Mouse (Mus musculus) liver, embryonic 14.5 days (tissue): ENCODE data around the gene Pdzd8. TPM values are rescaled to one million over a fixed set of nuclear protein-coding genes. Genes with fewer than 3 reads are reported as not detected.

Source experiments
- ATAC-seq: fragments of 200-750 bp; cut with Nextera tagmentation; 2 replicates; pipeline ENCODE4 v1.8.0; 2017; ENCODE audit warnings: moderate number of reproducible peaks, mild to moderate bottlenecking, moderate library complexity; ENCODE audit not compliant: insufficient read depth
- DNase-seq, 3 experiments: peaks; one replicate each; pipeline ENCODE4 v3.0.0-alpha.2; 2012 to 2013; ENCODE audit warnings: low read depth in 3 of 3, low spot score in 3 of 3
- H3K27ac ChIP-seq: fragments of 300-500 bp; sonication (generic); 2 replicates; pipeline ENCODE4 v1.5.1; 2014; ENCODE audit warnings: moderate library complexity, mild to moderate bottlenecking, control low read depth, inconsistent platforms
- H3K27me3 ChIP-seq: fragments of 300-500 bp; sonication (generic); 2 replicates; pipeline ENCODE4 v1.6.1; 2014; ENCODE audit warnings: mild to moderate bottlenecking, low read length, moderate library complexity; ENCODE audit not compliant: control insufficient read depth, insufficient read depth
- H3K36me3 ChIP-seq: fragments of 300-500 bp; sonication (generic); replicated peaks from 2 replicates; pipeline ENCODE4 v1.6.1; 2014; ENCODE audit warnings: low read depth; ENCODE audit not compliant: control insufficient read depth, insufficient read depth
- H3K4me1 ChIP-seq, 2 experiments: fragments of 200-500 bp in 1 of 2; fragments of 300-500 bp in 1 of 2; sonication (generic) in 1 of 2; replicated peaks; 2 replicates each; pipeline ENCODE4 v1.6.1; 2012 to 2014; ENCODE audit warnings: antibody characterized with exemption in 1 of 2, inconsistent platforms in 1 of 2, low read length in 1 of 2; ENCODE audit not compliant: control insufficient read depth in 2 of 2, insufficient read depth in 2 of 2
- H3K4me2 ChIP-seq: fragments of 300-500 bp; sonication (generic); 2 replicates; pipeline ENCODE4 v1.6.1; 2014; ENCODE audit warnings: low read depth, mild to moderate bottlenecking, control low read depth, moderate library complexity
- H3K4me3 ChIP-seq, 2 experiments: fragments of 200-500 bp in 1 of 2; fragments of 300-500 bp in 1 of 2; sonication (generic) in 1 of 2; 2 replicates each; pipeline ENCODE4 v1.5.1; 2012 to 2014; ENCODE audit warnings: low read depth in 2 of 2, low read length in 2 of 2, mild to moderate bottlenecking in 2 of 2, control low read depth in 1 of 2, inconsistent platforms in 1 of 2, moderate library complexity in 1 of 2; ENCODE audit not compliant: insufficient read depth in 1 of 2
- H3K9ac ChIP-seq: fragments of 300-500 bp; sonication (generic); replicated peaks from 2 replicates; pipeline ENCODE4 v1.6.1; 2014; ENCODE audit warnings: mild to moderate bottlenecking, control low read depth, moderate library complexity
- H3K9me3 ChIP-seq: fragments of 300-500 bp; sonication (generic); 2 replicates; pipeline ENCODE4 v1.6.1; 2016; ENCODE audit warnings: low read length, mixed read lengths; ENCODE audit not compliant: control insufficient read depth
- CTCF ChIP-seq: IDR thresholded peaks from 2 replicates; pipeline ENCODE4 v1.5.1; 2016; ENCODE audit warnings: antibody characterized with exemption, low read depth, control low read depth
- EP300 ChIP-seq: IDR thresholded peaks from 2 replicates; pipeline ENCODE4 v1.6.1; 2016; ENCODE audit warnings: antibody characterized with exemption, low read depth
- WGBS: fragments of 180-500 bp; shearing (Covaris S2); extraction: QIAGEN DNeasy Blood & Tissue Kit; methylation state at CpG from one replicate; pipeline ENCODE4 v1.1.7; 2014; ENCODE audit not compliant: insufficient replicate concordance; 5-methylcytosine and 5-hydroxymethylcytosine counted together
- polyA plus RNA-seq, 2 experiments: library from polyadenylated mRNA; depleted of rRNA in 1 of 2; stranded (reverse) in 1 of 2; unstranded in 1 of 2; fragments of >200 nt; fragmentation: Nextera tagmentation in 1 of 2; extraction: Ambion mirVana in 1 of 2; gene quantifications; 2 replicates each; pipeline versions ENCODE4 v1.2.1 to v1.2.3; 2012 to 2014

Pdzd8 gene
- polyA plus RNA-seq, 2 experiments: 4.0 to 4.7 TPM

DNA sequence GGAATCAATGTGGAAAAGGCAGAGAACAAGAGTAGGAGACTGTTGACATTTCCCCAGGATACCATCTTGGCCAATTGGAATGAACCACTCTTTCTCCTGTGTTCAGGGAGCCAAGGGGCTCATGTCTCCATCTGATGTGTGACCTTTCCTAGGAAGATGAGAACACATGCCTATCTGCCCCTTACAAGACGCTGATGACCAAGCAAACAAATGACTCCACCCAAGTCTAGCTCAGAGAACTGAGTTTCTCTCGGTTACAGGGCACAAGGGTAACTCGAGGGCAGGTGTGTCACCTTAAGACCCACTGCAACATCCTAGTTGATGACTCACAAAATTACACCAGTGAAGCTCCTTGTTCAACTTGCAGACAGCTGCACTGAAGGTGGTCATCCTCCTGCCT, 18.1 kb upstream of the Pdzd8 start:
- Histone ChIP-seq H3K27me3 (no peaks in the 10 kb centered on the region), H3K27ac (peak overlapping the region; percentile 53), H3K4me1 (peaks cover 49 to 53% of the 10 kb centered on the region in 2 experiments), H3K9ac (no peak overlapping the region; the same call in 1 of the 2 replicates), H3K4me2 (peak overlapping the region; percentile 37), H3K4me3 (no peak overlapping the region), H3K9me3 (no peaks in the 10 kb centered on the region), H3K36me3 (no peaks in the 10 kb centered on the region)
- WGBS: 25% methylated on average over 3 of the region's 3 CpGs
- ATAC-seq (peak; percentile 21; the same call in 1 of the 2 replicates), DNase-seq (peak in 1 of 3 experiments; percentile 41)
- peak; percentile 41; the same call in 1 of the 2 replicates for TF ChIP-seq EP300
- TF ChIP-seq CTCF: no peak

DNA sequence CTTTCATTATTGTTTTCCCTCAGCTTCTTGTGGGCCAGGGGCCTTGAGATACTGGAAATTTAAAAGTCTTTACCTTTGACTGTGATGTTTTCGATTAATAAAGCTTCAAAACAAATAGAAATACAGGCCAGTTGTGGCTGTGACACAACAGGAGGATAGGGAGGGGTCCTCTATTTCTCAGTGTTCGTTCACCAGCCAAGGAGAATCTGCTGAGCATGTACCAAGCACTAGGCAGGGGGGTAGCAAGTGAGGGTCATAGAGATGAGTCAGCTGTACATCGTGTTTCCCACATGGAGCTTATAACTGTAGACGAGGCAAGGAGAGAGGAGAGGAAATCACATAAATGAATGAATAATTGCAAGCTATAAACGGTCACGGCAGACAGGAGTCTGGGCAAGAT, 17.1 kb upstream of the Pdzd8 start:
- peaks cover 53 to 56% of the 10 kb centered on the region in 2 experiments for H3K4me1 ChIP-seq

DNA sequence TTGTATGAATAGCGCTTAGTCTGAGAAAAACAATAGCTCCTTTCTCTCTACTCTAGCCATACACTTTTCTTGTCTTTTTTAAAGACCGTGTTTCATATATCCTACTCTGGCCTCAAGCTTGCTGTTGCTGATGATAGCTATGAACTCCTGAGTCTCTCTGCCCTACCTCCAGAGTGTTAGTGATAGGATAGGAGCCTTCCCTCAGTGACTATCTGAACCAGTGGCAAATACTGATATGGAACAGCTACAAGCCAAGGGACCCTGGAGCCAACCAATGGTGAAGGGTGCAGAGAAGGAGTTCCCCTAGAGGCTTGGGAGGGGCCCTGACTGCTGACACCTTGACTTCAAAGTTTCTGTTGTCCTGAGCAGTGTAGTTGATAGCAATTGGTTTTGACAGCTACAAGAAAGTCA, 14.9 kb upstream of the Pdzd8 start:
- Histone ChIP-seq H3K4me3 (no peak overlapping the region), H3K27ac (peak overlapping the region; percentile 94), H3K36me3 (no peaks in the 10 kb centered on the region), H3K9ac (peak overlapping the region; percentile 9; the same call in 1 of the 2 replicates), H3K4me1 (peaks cover 68 to 72% of the 10 kb centered on the region in 2 experiments), H3K27me3 (no peaks in the 10 kb centered on the region), H3K4me2 (peak overlapping the region; percentile 65), H3K9me3 (no peaks in the 10 kb centered on the region)
- DNase-seq: peak; percentile 88 to 89 (median 89)
- WGBS: 34% methylated on average over 2 of the region's 2 CpGs
- ATAC-seq: peak; percentile 98
- peak; percentile 89 for TF ChIP-seq EP300
- TF ChIP-seq CTCF: 0 out of 2 replicates have a peak, but pooled peaks have one; percentile 13

More for the DNA sequence above, 17.1 kb upstream of the Pdzd8 start:
- ATAC-seq (no peak), DNase-seq (no peak)
- H3K9me3 ChIP-seq: no peaks in the 10 kb centered on the region
- H3K9ac ChIP-seq: no peak overlapping the region
- H3K27me3 ChIP-seq: no peaks in the 10 kb centered on the region
- no peak overlapping the region for H3K27ac ChIP-seq
- WGBS: 71% methylated on average over 6 of the region's 6 CpGs
- TF ChIP-seq CTCF (no peak), EP300 (no peak)
- H3K4me3 ChIP-seq: no peak overlapping the region
- H3K36me3 ChIP-seq: no peaks in the 10 kb centered on the region
- H3K4me2 ChIP-seq: no peak overlapping the region

DNA sequence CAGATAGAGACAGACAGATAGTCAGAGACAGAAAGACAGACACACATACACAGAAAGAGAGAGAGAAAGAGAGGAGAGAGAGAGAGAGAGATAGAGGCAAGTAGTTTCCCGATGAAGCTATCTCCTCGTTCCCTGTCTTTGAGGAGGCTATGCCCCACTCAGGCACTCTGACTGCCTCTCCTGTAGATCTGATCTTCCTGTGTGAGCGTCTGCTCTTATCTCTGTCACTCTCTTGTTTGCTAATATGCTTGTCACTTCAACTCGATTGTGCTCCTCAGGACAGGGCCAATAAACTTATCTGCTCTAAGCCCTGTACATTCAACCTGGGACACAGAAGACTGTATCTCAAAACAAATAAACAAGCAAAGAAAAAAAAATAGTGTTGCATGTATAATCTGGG, 13.6 kb upstream of the Pdzd8 start:
- TF ChIP-seq EP300: peak; percentile 63
- TF ChIP-seq CTCF: no peak
- Histone ChIP-seq H3K9me3 (no peaks in the 10 kb centered on the region), H3K4me3 (no peak overlapping the region), H3K27me3 (no peaks in the 10 kb centered on the region), H3K36me3 (no peaks in the 10 kb centered on the region), H3K9ac (peak overlapping the region; percentile 40), H3K4me2 (peak overlapping the region; percentile 65), H3K27ac (peak overlapping the region; percentile 94), H3K4me1 (peaks cover 77 to 78% of the 10 kb centered on the region in 2 experiments)
- peak in 2 of 3 experiments; percentile 50 to 66 for DNase-seq
- peak; percentile 47 for ATAC-seq
- 6% methylated on average over 4 of the region's 4 CpGs for WGBS

DNA sequence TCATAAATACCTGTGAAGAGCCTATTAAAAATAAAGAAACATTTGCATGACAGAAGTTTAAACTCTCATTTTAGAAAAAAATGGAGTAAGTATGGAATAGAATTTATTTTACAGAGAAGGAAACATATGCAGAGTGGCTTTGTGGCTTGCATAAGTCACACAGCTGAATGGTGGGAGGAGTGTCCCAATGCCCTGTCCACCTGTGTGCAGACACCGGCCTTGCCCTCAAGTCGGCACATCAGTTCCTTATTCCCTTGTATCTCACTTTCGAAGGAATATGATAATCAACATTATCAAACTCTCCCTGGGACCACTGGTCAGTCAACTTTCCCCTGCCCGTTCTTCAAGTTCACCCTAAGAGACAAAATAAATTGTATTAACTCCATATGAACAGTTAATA, 12.3 kb upstream of the Pdzd8 start:
- Histone ChIP-seq H3K4me3 (no peak overlapping the region), H3K9me3 (no peaks in the 10 kb centered on the region), H3K27ac (no peak overlapping the region), H3K9ac (no peak overlapping the region), H3K27me3 (no peaks in the 10 kb centered on the region), H3K4me2 (no peak overlapping the region), H3K36me3 (no peaks in the 10 kb centered on the region), H3K4me1 (peaks cover 74 to 76% of the 10 kb centered on the region in 2 experiments)
- 79% methylated on average over 4 of the region's 4 CpGs for WGBS
- ATAC-seq: no peak
- no peak for DNase-seq
- TF ChIP-seq CTCF (no peak), EP300 (no peak)
